Mouse (Mus musculus) urinary bladder, postnatal 14 days (tissue): Measurements from ENCODE around the gene Rsu1.

Source experiments
- DNase-seq: peaks from one replicate; pipeline ENCODE4 v3.0.0; 2021; ENCODE audit warnings: low spot score

Gene Rsu1

GRCm38 (mm10) chr2:13048649-13049048 lies 222.6 kb downstream of the Rsu1 start:
- no peak for DNase-seq

GRCm38 (mm10) chr2:13044555-13044954 lies 226.7 kb downstream of the Rsu1 start:
- no peak for DNase-seq

GRCm38 (mm10) chr2:13039785-13040184 lies 231.4 kb downstream of the Rsu1 start:
- DNase-seq: no peak

- no peak for DNase-seq
Measured at GRCm38 (mm10) chr2:13038772-13039171, 232.4 kb downstream of the Rsu1 start.
